Mouse (Mus musculus): ENCODE measurements around the gene Amer3.
"Not testable (repeated sequence)": the region's sequence is repeated elsewhere in the genome, so short reads cannot be mapped to it uniquely, and the experiment has no call there.

Gene Amer3

DNA sequence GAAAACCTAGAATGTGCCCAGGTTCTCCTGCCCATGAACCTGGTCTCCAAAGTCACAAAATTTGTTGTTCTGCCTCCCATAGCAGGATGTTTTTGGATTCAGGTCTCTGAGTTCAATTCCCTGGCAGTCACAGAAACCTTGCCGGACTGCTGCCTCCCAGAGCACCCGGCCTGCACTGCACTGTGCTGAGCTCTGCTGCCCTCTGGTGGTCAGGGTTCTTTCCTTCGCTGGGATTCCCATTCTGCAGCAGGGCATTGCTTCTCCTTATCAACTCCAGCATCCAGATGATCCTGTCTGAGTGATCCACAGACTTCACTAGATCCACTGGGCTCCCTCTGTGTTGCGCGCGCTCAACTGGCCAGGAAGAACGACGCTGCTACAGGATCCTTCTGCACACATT is 22.9 kb downstream of the Amer3 start:
- DNase-seq: no peak

DNA sequence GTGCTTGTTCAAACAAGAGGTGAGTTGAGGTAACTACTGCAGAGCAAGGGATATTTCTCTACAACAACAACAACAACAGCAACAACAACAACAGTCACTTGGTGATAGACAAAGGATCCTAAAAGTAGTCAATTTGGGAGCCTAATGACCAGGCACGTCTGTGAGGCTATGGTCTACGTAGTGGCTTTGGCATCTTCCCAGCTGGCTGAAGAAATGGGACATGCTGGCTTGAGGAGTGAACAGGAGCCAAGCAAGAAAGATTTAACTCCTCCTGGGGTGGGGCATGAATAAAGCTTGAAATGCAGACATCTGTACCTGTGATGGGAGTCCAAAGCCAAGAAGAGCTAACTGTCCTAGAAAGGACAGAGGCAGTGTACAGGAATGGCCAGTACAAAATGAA is 34.3 kb downstream of the Amer3 start:
- no peak for DNase-seq

DNA sequence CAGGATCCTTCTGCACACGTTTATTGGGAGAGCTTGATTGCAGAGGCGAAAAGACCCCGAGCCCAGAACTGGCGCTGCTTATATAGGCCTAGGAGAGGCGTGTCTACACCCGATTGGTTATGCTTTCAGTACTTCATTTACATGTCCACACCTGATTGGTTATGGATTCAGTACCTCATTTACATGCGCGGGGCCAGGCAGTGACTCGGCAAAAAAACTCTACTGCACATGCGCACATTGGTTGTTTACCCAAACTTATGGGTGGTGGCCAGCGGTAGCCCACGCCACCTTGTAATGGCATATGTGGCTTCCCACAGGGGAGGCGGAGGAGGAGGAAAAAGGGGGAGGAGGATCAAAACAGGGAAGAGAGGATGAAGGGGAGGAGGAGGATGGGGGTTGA is 40.7 kb downstream of the Amer3 start:
- DNase-seq: not testable (repeated sequence)

DNA sequence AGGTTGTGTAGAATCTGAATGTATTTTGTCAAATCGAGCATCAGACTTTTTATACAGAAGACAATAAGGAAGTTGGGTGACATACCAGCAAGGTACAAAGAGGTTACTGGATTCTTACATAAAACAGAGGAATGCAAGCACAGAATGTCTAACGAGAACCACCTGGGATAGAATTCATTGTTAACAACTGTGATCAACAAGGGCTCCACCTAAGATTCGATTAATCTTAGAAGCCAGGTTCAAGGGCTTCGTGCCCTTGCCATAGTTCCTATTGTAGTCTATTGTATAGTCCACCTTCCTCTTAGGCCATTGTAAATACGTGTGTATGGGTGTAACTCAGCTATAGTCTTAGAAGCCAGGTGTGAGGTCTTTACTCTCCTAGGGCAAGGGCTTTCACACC is 41.3 kb downstream of the Amer3 start:
- DNase-seq: not testable (repeated sequence)

DNA sequence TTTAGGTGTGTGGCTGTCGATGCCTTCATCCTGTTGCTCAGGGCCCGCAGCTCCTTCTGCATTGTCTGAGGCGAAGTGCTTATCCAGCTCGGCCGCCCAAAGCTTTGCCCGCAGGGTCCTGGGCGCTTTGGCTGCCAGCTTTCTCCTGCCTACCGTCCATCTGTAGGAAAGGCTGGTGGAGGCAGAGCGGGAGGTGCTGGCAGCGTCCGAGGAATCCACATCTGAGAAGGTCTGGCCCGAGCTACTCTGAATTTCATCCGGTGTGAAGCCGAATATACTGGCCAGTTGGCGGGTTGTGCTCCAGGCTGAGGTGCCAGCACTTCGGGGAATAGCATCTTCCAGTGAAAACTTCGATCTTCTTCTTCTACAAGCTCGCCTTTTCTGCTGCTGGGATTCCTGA is 56.3 kb downstream of the Amer3 start:
- no peak for DNase-seq
